Mouse (Mus musculus): ENCODE data around the gene Spata1.

DNA sequence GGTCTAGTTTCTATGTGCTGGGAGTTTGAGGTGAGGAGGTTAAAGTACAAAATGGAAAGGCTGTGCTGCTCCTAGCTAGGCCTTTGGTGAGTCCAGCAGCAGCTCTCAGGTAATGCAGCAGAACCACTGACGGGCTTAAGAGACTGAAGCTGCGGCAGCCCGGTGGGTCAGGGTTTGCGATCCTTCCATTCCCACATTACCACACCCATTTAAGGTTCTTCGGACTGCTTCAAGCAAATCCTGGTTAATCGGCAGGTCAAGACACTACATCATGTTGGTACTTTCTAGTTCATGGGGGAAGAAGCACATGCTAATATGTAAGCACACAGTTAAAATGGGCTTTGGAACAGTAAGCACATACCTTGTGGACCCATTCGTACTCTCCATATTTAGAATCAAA, 7.2 kb upstream of the Spata1 start:
- TF ChIP-seq GATA1 (IDR thresholded peaks at IDR 0.05; ENCODE audit: borderline replicate concordance, low read length), result no peak
- TF ChIP-seq FLI1 (IDR thresholded peaks at IDR 0.05; ENCODE audit: low read length), result no peak
